Mouse (Mus musculus) forebrain, embryonic 15.5 days (tissue): ENCODE measurements around the gene Cdyl. TPM values are rescaled to one million over a fixed set of nuclear protein-coding genes. Genes with fewer than 3 reads are reported as not detected.

Experiments used
- polyA plus RNA-seq: library from polyadenylated mRNA; unstranded; fragments of >200 nt; fragmentation: Nextera tagmentation; extraction: Ambion mirVana; gene quantifications from 2 replicates; pipeline ENCODE4 v1.2.1, GENCODE M21; 2015

Cdyl gene
- polyA plus RNA-seq, 1 experiment from 2014 or later: 5.2 TPM

Other genes starting within 250 kb of the Cdyl start
- gene Rpp40, start 246.5 kb downstream of the Cdyl start, polyA plus RNA-seq: 8.3 and 8.8 TPM in 2 replicates